Mouse (Mus musculus) colon, adult 2 months (tissue): ENCODE data around the gene Erbb3. TPM values are rescaled to one million over a fixed set of nuclear protein-coding genes. Genes with fewer than 3 reads are reported as not detected.

Source experiments
- polyA plus RNA-seq: library from polyadenylated mRNA; depleted of rRNA; stranded (reverse); fragments of >200 nt; gene quantifications from 2 replicates; pipeline ENCODE4 v1.2.3, GENCODE M21; 2012; rRNA removed

The Erbb3 gene
- polyA plus RNA-seq = 84.1 and 97.8 TPM in 2 replicates

DNA sequence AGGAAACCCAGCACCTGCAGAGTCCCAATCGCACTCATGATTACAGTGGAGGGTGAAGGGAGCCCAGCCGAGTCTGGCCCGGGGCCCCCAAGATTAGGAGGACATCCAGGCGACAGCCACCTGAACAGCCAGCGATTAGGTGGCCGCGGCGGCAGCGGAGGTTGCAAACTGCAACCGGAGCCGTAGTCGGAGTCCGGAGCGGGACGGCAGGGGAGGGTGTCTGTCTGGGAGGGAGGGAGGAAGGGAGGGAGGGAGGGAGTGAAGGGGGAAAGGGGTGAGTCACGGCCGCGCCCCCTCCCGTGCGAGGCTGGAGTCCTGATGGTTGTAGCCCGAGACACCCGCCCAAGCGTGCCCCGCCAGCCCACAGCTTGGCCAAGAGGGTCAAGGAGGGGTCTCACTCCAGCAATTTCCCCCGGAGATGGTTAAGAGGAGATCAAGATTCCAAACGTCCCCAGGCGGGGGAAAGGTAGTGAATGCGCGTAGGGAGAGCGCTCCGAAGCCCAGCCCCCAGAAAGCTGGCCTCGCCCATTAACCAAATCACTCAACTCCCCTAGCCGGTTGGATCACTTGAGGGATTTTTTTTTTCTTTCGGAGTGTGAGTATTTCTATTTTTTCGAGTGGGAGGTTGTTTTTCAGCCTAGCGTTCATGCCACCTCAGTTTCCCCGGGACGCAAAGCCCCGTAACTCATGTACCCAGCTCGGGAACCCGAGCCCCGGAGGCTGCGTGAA lies at the start of gene Erbb3:
Erbb3 (minus strand) TSS at position 189 of the 729 bp plus-strand sequence.

DNA sequence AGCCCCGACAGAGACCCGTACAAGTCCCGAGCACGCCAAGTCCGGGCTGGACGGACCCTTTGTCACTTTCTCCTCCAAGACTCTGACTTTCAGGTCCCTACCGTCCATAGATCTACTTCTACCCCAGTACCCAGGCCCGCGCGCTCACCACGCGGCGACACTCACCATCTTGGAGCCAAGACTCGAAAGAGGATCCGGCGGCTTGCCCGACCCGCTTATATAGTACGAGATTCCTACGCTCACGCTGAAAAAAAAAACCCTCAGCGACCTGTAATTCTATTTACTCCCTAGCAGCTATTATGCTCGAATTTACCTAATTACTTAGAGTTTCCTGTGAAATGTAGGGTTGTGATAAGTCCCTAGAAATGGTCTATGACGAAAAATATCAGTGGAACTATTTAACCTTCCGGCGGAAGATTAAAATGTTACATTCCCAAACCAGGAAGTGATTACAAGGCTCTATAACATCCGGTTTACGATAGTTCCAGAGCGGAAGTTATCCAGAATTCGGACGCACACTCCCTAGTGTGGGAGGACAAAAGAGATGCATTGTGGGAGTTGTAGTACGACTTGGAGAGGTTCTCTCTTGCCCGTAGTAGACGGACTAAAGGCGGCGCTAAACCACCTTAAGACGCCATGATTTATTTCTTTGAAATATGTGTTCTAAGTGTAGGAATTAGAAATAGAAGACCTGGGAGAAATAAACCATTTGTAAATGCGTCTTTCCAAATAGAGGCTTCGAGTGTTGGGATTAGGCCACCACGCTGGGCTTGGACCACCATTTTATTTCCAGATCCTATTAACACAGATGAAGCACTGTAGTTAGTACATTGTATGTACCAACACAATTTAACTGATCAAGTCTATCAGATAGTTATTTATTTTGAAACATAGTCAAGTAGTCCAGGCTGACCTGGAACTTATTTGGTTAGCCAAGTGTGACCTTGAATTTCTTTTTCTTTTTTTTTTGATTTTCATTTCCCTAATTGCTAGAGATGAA lies 37.2 kb upstream of the Erbb3 start, which contains the start of gene Rps26:
Rps26 (minus strand) TSS at position 437 of the 1,000 bp plus-strand sequence.

DNA sequence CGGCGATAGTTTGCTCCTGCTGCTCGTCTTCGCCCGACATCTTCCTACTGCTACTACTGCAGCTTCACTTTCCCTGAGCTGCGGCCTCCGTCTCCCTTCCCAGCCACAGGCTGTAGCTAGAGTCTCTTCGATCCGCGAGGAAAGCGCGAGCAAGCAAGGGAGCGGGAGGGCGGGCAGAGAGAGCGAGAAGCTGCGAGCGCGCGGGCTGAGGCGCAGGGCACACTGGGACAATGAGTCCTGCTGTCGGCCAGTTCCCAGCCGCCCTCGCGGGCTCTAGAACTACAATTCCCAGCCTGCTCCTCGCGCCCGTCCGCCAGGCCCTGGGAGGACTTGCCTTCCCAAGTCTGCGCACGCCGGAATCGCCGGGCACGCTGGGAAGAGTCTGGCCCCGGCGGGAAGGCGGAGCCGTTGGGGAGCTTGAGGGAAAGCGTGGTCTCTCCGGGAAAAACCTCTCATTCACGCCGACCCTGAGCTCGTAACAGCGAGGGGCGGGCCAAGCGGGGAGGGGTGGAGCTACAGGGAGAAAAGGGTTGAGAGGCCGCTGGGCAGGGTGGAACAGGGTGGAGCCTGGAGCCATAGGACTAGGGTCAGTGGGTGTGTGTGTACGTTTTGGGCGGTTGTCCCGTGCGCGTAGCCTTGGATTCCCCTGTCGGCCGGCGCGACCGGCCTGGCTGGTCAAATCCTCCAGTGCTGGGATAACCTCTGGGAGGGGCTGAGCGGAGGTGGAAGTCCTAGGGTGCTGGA lies 23.5 kb downstream of the Erbb3 start, which contains the start of gene Pa2g4:
Pa2g4 (minus strand) TSS at position 200 of the 744 bp plus-strand sequence.

DNA sequence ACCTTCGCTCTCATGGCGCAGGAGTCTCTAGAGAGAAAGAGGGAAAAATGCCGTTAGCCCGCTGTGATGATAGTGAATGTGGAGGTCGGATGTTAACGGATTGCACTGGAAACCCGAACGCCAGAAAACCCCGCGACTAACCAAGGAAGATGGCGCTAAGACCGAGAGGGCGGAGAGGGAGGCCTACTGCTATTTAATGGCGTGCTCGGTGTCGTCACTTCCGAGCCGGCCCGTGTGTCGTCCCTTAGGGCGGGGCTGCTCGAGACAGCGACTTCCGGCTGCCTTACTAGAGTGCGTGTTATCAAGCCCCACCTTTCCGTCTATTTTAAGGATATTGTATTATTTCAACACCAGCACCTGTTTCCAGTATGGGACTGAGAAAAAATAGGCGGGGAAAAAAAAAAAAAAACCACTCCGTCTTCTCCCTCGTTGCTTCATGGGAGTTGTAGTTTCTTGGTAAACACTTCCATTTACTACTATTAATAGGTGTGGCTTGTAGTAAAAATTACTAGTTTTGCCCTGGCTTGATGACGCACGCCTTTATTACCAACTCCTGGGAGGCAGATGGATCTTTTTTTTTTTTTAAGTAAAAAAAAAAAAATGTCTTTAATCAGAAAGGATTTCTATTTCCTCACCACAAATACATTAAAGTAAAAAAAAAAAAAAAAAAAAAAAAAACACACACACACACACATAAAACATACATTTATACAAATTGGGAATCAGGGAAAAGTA lies 40.3 kb downstream of the Erbb3 start, which contains the start of gene Rpl41:
Rpl41 (minus strand) TSS at position 359 of the 735 bp plus-strand sequence.

DNA sequence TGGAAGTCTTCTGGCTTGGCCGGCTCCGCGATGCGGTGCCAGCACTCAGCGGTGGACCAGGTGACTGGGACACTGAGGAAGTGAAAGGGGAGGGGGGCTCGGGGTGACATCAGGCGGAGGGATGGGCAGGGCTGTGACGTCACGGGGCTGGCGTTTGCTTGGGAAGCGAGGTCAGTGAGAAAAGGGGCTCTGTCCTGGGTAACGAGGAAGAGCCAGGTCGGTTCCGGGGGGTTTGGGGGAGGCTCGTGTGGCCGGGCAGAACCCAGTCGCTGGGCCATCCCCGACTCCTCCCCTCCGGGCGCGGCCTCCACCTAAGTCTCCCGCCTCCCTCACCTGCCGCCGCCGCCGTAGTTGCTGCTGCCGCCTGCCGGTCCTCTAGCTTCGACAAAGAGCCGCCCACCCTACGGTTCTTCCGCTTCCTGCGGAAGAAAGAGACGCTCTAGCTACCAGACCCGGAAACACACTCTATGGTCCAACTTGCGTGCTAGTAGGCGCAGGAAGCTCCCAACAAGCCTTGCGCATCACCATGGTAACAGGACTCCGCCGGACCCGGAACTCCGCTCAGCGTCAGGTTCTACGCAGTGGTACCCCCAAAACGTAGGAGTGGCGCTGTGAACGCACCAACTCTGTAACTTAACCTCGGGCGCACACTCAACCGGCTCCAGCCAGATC lies 42.0 kb downstream of the Erbb3 start, which contains the start of gene Zc3h10:
Zc3h10 (minus strand) TSS at position 414 of the 672 bp plus-strand sequence.

DNA sequence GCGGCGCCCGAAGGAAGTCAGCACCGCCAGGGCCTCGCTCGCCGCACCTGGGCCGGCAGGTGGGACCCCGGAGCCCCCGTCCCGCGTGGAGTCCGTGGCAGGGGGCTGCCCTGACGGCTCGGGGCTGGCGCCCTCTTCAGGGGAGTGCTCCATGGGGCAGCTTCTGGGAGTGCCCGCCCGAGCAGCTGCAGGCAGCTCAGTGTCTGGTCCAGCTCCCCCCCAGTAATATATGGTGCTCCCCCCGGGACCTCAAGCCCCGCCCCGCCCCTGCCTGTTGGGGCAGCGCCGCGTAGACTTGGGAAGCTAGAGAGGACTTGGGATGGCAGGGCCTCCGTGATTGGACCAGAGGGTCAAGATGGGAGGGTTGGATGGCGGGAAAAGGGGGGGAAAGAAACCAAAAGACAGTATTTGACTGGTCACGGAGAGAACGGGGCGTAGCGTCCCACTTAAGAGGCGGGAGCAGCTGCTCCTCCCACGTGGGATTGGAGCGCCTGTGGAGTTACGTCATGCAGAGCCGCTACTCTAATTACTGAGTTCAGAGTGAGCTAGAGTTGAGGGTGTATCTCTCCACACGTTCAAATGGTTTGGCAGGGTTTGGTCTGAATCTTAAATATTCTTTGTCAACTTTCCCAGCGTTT lies 63.7 kb downstream of the Erbb3 start, which contains the start of gene Esyt1:
Esyt1 (minus strand) TSS at position 201 of the 638 bp plus-strand sequence.

Other genes starting within 250 kb of the Erbb3 start
- gene Coq10a, start 220.7 kb downstream of the Erbb3 start, polyA plus RNA-seq = 114 and 153 TPM in 2 replicates
- 29.3 and 32.7 TPM in 2 replicates for gene Ankrd52, start 212.5 kb downstream of the Erbb3 start, polyA plus RNA-seq
- gene Slc39a5, start 188.4 kb downstream of the Erbb3 start, polyA plus RNA-seq = 138 and 172 TPM in 2 replicates
- 27.4 and 27.5 TPM in 2 replicates for gene Nabp2, start 178.2 kb downstream of the Erbb3 start, polyA plus RNA-seq
- 21.8 and 24.4 TPM in 2 replicates for gene Rnf41, start 178.0 kb downstream of the Erbb3 start, polyA plus RNA-seq
- 77.1 and 80.9 TPM in 2 replicates for gene Smarcc2, start 130.4 kb downstream of the Erbb3 start, polyA plus RNA-seq
- gene Myl6, start 95.5 kb downstream of the Erbb3 start, polyA plus RNA-seq = 1,151 and 1,354 TPM in 2 replicates
- gene Myl6b, start 91.0 kb downstream of the Erbb3 start, polyA plus RNA-seq = 1.6 and 2.1 TPM in 2 replicates
- 66.7 and 76.5 TPM in 2 replicates for gene Esyt1, start 63.8 kb downstream of the Erbb3 start, polyA plus RNA-seq
- 15.6 and 20.1 TPM in 2 replicates for gene Zc3h10, start 41.9 kb downstream of the Erbb3 start, polyA plus RNA-seq
- 2,287 and 3,176 TPM in 2 replicates for gene Rpl41, start 40.3 kb downstream of the Erbb3 start, polyA plus RNA-seq
- 11.8 and 15.3 TPM in 2 replicates for gene Pa2g4, start 23.7 kb downstream of the Erbb3 start, polyA plus RNA-seq
- 948 and 1,040 TPM in 2 replicates for gene Rps26, start 37.1 kb upstream of the Erbb3 start, polyA plus RNA-seq
- gene Ikzf4, start 56.3 kb upstream of the Erbb3 start, polyA plus RNA-seq = 0.83 and 1.3 TPM in 2 replicates
- 10.0 and 12.2 TPM in 2 replicates for gene Suox, start 84.4 kb upstream of the Erbb3 start, polyA plus RNA-seq
- 51.6 and 59.7 TPM in 2 replicates for gene Rab5b, start 106.6 kb upstream of the Erbb3 start, polyA plus RNA-seq
- gene Pmel, start 114.5 kb upstream of the Erbb3 start, polyA plus RNA-seq = 3.2 and 3.4 TPM in 2 replicates
- 11.2 and 11.4 TPM in 2 replicates for gene Cdk2, start 115.4 kb upstream of the Erbb3 start, polyA plus RNA-seq
- gene Dgka, start 155.2 kb upstream of the Erbb3 start, polyA plus RNA-seq = 80.2 and 87.4 TPM in 2 replicates
- 17.4 and 19.1 TPM in 2 replicates for gene Pym1, start 158.2 kb upstream of the Erbb3 start, polyA plus RNA-seq
- 4.8 and 5.0 TPM in 2 replicates for gene Mmp19, start 201.3 kb upstream of the Erbb3 start, polyA plus RNA-seq
- 15.2 and 16.5 TPM in 2 replicates for gene Dnajc14, start 214.4 kb upstream of the Erbb3 start, polyA plus RNA-seq
- 17.7 and 17.9 TPM in 2 replicates for gene Tmem198b, start 214.7 kb upstream of the Erbb3 start, polyA plus RNA-seq
- gene Sarnp, start 227.7 kb upstream of the Erbb3 start, polyA plus RNA-seq = 2.0 and 2.3 TPM in 2 replicates
- gene Ormdl2, start 232.0 kb upstream of the Erbb3 start, polyA plus RNA-seq = 90.8 and 92.6 TPM in 2 replicates